Mouse (Mus musculus): ENCODE data around the gene Tmco5. TPM values are rescaled to one million over a fixed set of nuclear protein-coding genes. Genes with fewer than 3 reads are reported as not detected.

The Tmco5 gene
- polyA plus RNA-seq, 1 experiment from 2014 or later: not detected

DNA sequence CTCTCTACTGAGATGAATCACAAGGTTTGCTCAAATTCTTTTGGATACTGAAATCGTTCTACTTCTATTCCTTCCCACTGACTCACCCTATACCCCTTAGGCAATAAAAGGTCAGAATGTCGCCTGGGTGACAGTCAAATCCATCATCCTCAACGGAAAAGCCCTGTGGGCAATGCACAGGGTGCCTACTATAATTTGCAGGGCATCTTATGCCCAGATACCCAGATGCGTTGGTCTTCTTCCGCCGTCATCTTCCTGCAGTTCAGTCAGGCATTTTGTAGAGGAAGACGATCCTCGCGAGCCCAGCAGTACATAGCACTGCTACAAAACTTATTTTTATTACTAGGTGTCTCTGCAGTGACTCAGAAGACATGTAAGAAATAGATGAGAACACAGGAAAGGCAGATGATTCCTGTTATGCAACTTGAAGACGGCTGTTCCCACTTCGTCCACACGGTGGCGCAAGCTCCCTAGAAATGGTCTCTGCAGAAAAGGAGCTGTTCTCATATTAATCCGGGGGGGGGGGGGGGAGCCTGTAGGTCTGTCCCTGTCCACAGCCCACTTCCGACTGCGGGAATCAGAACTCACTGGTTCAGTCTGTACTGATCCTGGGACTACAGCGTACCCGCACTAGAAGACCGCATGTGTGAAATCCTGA, 21.3 kb downstream of the Tmco5 start:
- ATAC-seq (ENCODE audit: low read depth): peak; percentile 71
- 17% methylated on average over 19 of the region's 19 CpGs for WGBS
- peak overlapping the region; percentile 33 for H3K4me3 ChIP-seq
- H3K9ac ChIP-seq: peak overlapping the region; percentile 65
- H3K9me3 ChIP-seq: no peaks in the 10 kb centered on the region
- peak overlapping the region; percentile 60 for H3K4me2 ChIP-seq
- H3K27me3 ChIP-seq: peaks cover 7% of the 10 kb centered on the region; the same call in 1 of the 2 replicates
- H3K36me3 ChIP-seq: no peaks in the 10 kb centered on the region
- 0 out of 2 replicates have a peak overlapping the region, but pooled peaks have one; percentile 52 for H3K27ac ChIP-seq (replicated peaks)
- H3K4me1 ChIP-seq (replicated peaks): peaks cover 3% of the 10 kb centered on the region; the same call in 1 of the 2 replicates

GRCm38 (mm10) chr2:116900273-116900843, 21.9 kb downstream of the Tmco5 start:
- WGBS: 37% methylated on average over 10 of the region's 10 CpGs
- Histone ChIP-seq H3K27ac (replicated peaks) (0 out of 2 replicates have a peak overlapping the region, but pooled peaks have one; percentile 52), H3K4me2 (peak overlapping the region; percentile 60), H3K27me3 (peaks cover 7% of the 10 kb centered on the region; the same call in 1 of the 2 replicates), H3K4me3 (peak overlapping the region; percentile 33), H3K9ac (peak overlapping the region; percentile 65), H3K9me3 (no peaks in the 10 kb centered on the region), H3K36me3 (no peaks in the 10 kb centered on the region), H3K4me1 (replicated peaks) (peaks cover 3% of the 10 kb centered on the region; the same call in 1 of the 2 replicates)
- peak; percentile 71 for ATAC-seq (ENCODE audit: low read depth)

DNA sequence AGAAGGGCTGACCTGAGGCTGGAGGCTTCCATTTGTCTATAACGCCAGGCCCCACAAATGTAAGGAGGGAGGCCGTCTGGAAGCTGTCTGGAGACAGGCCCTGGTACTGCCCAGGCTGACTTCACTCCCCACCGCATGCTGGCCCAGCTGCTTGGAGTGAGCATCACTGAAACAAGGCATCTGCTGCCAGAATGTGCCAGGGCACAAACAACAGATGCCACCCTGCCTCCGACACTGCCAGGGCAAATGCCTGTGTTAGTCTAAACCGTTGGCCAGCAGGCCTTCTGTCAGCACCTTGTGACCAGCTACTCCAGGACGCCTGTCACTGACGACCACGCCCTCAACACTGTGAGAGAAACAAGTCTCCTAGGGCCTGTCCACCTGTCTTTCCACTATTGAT, 29.8 kb downstream of the Tmco5 start:
- Histone ChIP-seq H3K36me3 (no peaks in the 10 kb centered on the region), H3K9ac (no peak overlapping the region), H3K9me3 (no peaks in the 10 kb centered on the region), H3K27ac (replicated peaks) (no peak overlapping the region), H3K4me1 (replicated peaks) (no peaks in the 10 kb centered on the region), H3K4me3 (no peak overlapping the region), H3K27me3 (no peaks in the 10 kb centered on the region), H3K4me2 (no peak overlapping the region)
- 86% methylated on average over 8 of the region's 8 CpGs for WGBS
- no peak for ATAC-seq (ENCODE audit: low read depth)

- H3K4me1 ChIP-seq (replicated peaks): no peaks in the 10 kb centered on the region
- no peak overlapping the region for H3K4me3 ChIP-seq
- WGBS: 87% methylated on average over 5 of the region's 7 CpGs
- H3K9ac ChIP-seq: no peak overlapping the region
- ATAC-seq (ENCODE audit: low read depth): no peak
- no peak overlapping the region for H3K27ac ChIP-seq (replicated peaks)
- no peaks in the 10 kb centered on the region for H3K36me3 ChIP-seq
- H3K9me3 ChIP-seq: no peaks in the 10 kb centered on the region
- no peaks in the 10 kb centered on the region for H3K27me3 ChIP-seq
- no peak overlapping the region for H3K4me2 ChIP-seq
These were observed 34.0 kb downstream of the Tmco5 start for GRCm38 (mm10) chr2:116912334-116913070.

- no peak for ATAC-seq (ENCODE audit: low read depth)
- Histone ChIP-seq H3K9ac (no peak overlapping the region), H3K4me1 (replicated peaks) (no peaks in the 10 kb centered on the region), H3K27me3 (no peaks in the 10 kb centered on the region), H3K27ac (replicated peaks) (no peak overlapping the region), H3K36me3 (no peaks in the 10 kb centered on the region), H3K4me2 (no peak overlapping the region), H3K9me3 (no peaks in the 10 kb centered on the region), H3K4me3 (no peak overlapping the region)
- 89% methylated on average over 20 of the region's 20 CpGs for WGBS
These were observed 35.4 kb downstream of the Tmco5 start for GRCm38 (mm10) chr2:116913677-116914405.

DNA sequence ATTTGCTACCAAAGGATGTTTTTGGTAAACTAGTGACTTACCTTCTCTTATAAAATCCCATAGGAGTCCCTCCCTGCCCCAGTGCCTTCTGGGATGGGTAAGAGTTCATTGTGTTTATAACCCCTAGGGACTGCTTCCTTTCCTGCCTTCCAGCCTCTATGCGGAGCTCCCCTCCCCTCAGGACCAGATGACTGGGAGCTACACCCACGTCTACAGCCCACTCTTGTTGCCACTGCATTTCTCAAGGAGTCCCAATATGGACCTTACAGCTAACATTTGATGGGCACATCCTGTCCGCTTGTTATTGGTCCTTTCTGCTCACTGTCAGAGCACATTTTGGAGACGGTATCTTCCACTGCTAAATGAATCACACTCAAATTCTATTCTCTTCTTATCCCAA, 36.1 kb downstream of the Tmco5 start:
- no peak overlapping the region for H3K9ac ChIP-seq
- H3K27ac ChIP-seq (replicated peaks): no peak overlapping the region
- no peaks in the 10 kb centered on the region for H3K36me3 ChIP-seq
- H3K4me3 ChIP-seq: no peak overlapping the region
- H3K27me3 ChIP-seq: no peaks in the 10 kb centered on the region
- WGBS: 78% methylated on average over 4 of the region's 4 CpGs
- H3K9me3 ChIP-seq: no peaks in the 10 kb centered on the region
- ATAC-seq (ENCODE audit: low read depth): no peak
- H3K4me1 ChIP-seq (replicated peaks): no peaks in the 10 kb centered on the region
- H3K4me2 ChIP-seq: no peak overlapping the region

DNA sequence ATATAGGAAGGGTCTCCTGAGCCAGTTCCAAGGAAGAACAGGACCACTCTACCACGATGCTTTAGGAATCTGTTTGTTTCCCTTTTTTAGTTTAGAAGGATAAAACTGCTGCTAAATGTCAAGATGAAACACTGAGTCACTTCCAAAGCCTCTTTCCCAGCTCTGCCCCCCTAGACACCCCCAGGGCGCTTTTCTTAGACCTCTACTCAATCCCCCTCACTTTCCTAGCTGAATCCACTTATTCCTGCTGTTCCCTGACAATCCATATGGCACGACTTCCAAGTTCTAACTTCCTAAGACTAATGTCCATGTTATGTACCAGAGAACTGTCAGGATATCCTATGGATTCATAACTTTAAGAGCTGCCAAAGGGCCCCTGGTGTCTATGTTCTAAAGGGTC, 40.1 kb downstream of the Tmco5 start:
- Histone ChIP-seq H3K4me3 (no peak overlapping the region), H3K4me1 (replicated peaks) (no peaks in the 10 kb centered on the region), H3K4me2 (no peak overlapping the region), H3K36me3 (no peaks in the 10 kb centered on the region), H3K9me3 (no peaks in the 10 kb centered on the region), H3K27me3 (no peaks in the 10 kb centered on the region), H3K9ac (no peak overlapping the region), H3K27ac (replicated peaks) (no peak overlapping the region)
- no peak for ATAC-seq (ENCODE audit: low read depth)
- WGBS: 81% methylated on average over 3 of the region's 3 CpGs

DNA sequence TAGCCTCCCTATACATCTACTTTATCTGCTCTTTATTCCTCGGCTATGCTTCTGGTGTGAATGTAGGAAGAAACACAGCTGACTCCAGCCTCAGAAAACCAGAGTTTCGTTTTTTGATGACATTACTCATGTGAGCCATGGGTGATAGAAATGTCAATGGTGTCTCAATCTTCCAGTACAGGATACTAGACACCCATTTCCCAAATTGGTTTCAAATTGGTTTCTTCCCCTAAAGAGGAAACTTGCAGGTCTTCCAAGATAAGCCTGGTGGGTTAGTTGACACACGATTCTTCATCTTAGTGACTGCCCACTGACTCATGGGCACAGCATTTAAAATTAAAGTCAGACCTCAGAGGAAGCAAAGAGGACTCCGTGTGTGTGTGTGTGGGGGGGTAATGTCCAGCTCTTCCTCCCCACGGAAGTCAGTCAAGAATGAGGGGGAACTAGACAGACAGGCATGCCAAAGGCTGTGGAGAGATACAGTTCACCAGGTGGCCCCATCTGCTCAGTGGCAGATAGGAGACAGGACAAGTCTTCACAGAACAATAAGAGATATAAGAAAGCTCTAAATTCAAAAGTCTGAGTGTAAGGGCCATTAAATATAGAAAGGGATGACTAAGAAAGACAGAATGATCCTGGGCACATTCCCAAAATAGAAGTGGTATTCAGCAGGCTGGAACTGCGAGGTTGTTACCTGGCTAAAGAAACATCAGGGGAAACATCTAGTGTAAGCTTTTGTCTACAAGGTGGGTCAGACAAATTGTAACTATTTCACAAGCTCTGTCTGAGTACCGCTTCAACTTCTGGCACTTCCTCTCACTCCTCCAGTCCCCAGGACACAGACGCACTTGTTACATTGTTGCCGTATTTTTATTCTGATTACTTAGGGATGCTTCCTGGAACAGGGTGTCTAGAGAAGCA, 44.3 kb downstream of the Tmco5 start:
- no peak for ATAC-seq (ENCODE audit: low read depth)
- H3K9me3 ChIP-seq: 0 out of 2 replicates have a peak, but pooled peaks cover 5% of the 10 kb centered on the region
- H3K4me1 ChIP-seq (replicated peaks): no peaks in the 10 kb centered on the region
- H3K4me2 ChIP-seq: no peak overlapping the region
- no peak overlapping the region for H3K27ac ChIP-seq (replicated peaks)
- WGBS: 83% methylated on average over 9 of the region's 9 CpGs
- no peaks in the 10 kb centered on the region for H3K27me3 ChIP-seq
- no peaks in the 10 kb centered on the region for H3K36me3 ChIP-seq
- H3K4me3 ChIP-seq: no peak overlapping the region
- H3K9ac ChIP-seq: no peak overlapping the region

DNA sequence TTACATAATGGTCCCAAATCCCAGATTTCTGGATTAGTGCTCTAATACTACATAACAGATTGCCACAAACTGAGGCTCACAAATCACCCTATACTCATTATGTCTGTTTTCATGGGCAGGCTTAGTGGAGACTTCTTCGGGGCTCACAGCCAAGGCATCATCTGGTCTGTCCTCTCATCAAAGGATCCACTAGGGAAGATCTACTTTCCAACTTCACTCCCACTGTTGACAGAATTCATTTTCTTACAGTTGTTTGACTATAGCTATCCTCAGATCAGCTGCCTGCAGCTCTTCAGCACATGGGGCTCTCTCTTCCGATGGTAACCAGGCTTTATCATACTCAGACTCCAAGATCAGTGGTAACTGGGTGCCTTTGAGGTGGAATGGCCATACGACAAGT, 45.2 kb downstream of the Tmco5 start:
- no peak overlapping the region for H3K27ac ChIP-seq (replicated peaks)
- ATAC-seq (ENCODE audit: low read depth): no peak
- no peaks in the 10 kb centered on the region for H3K4me1 ChIP-seq (replicated peaks)
- no peak overlapping the region for H3K4me2 ChIP-seq
- no peaks in the 10 kb centered on the region for H3K27me3 ChIP-seq
- H3K9me3 ChIP-seq: 0 out of 2 replicates have a peak, but pooled peaks cover 5% of the 10 kb centered on the region
- no peaks in the 10 kb centered on the region for H3K36me3 ChIP-seq
- 87% methylated on average over 3 of the region's 3 CpGs for WGBS
- H3K9ac ChIP-seq: no peak overlapping the region
- no peak overlapping the region for H3K4me3 ChIP-seq

DNA sequence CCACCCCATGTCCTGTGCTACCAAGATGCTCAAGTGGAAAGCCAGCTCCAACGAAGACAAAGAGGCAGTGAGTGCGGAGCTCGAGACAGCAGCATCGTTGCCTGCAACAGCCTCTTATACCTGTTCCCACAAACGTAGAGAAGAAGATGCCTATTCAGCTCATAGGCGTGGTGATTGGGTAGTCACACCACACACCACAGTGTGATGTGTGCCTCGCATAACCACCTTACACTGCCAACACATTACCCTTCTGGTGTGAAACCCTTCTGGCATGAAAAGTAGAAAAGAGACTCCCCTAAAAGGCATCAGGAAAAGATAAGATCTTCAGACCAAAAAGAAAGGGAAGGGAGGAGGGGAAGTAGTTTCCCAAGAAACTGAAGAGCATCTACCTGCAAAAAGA, 45.8 kb downstream of the Tmco5 start:
- Histone ChIP-seq H3K4me3 (no peak overlapping the region), H3K9me3 (0 out of 2 replicates have a peak, but pooled peaks cover 5% of the 10 kb centered on the region), H3K27ac (replicated peaks) (no peak overlapping the region), H3K27me3 (no peaks in the 10 kb centered on the region), H3K36me3 (no peaks in the 10 kb centered on the region), H3K4me1 (replicated peaks) (no peaks in the 10 kb centered on the region), H3K4me2 (no peak overlapping the region), H3K9ac (no peak overlapping the region)
- 86% methylated on average over 7 of the region's 7 CpGs for WGBS
- ATAC-seq (ENCODE audit: low read depth): no peak

- Histone ChIP-seq H3K4me2 (no peak overlapping the region), H3K27ac (replicated peaks) (no peak overlapping the region), H3K9ac (no peak overlapping the region), H3K27me3 (no peaks in the 10 kb centered on the region), H3K4me1 (replicated peaks) (no peaks in the 10 kb centered on the region), H3K9me3 (0 out of 2 replicates have a peak, but pooled peaks cover 5% of the 10 kb centered on the region), H3K36me3 (no peaks in the 10 kb centered on the region), H3K4me3 (no peak overlapping the region)
- 85% methylated on average over 5 of the region's 5 CpGs for WGBS
- no peak for ATAC-seq (ENCODE audit: low read depth)
These were observed 46.7 kb downstream of the Tmco5 start for GRCm38 (mm10) chr2:116925230-116925629.

Measured in neural tube, embryonic 13.5 days (tissue).